Mouse (Mus musculus) heart, postnatal 0 days (tissue): Measurements from ENCODE around the gene Nt5c3.

Experiments
- CTCF ChIP-seq: IDR thresholded peaks from 2 replicates; pipeline ENCODE4 v1.5.1; 2016; ENCODE audit warnings: antibody characterized with exemption, control low read depth, low read depth
- EP300 ChIP-seq: IDR thresholded peaks from 2 replicates; pipeline ENCODE4 v1.6.1; 2016; ENCODE audit warnings: antibody characterized with exemption, low read depth

- TF ChIP-seq CTCF = no peak
- no peak for TF ChIP-seq EP300
These were observed 7.5 kb downstream of the Nt5c3 start for GRCm38 (mm10) chr6:56916279-56916678.
